Comparison of ENCODE assay signal across 8 mouse cellular contexts in genomic region chr11:54100045-54100691, GRCm38 (mm10). TPM values are rescaled to one million over a fixed set of nuclear protein-coding genes. Genes with fewer than 3 reads are reported as not detected.
DNase-seq lines count a peak whose midpoint lies in the region; ATAC-seq and TF ChIP-seq lines count a peak whose summit lies in the region.

Gene P4ha2 (plus strand): TSS chr11:54100095.

- peak within 1 kb of the TSS; percentile 56 for H3K4me3 ChIP-seq in cerebellum, adult 2 months (replicated peaks; ENCODE audit: insufficient read depth, low read depth, low read length)
- peak within 1 kb of the TSS; percentile 84 for H3K4me3 ChIP-seq in E14TG2a.4 (replicated peaks; ENCODE audit: low read length)
- H3K4me3 ChIP-seq in forebrain, embryonic 14.5 days (ENCODE audit: low read depth, low read length) = peak within 1 kb of the TSS; percentile 60
- peak within 1 kb of the TSS; percentile 58 for H3K4me3 ChIP-seq in hindbrain, embryonic 11.5 days (ENCODE audit: low read depth, low read length)
- H3K4me3 ChIP-seq in liver, embryonic 14.5 days (ENCODE audit: insufficient read depth in 1 of 2, low read depth in 2 of 2, low read length in 2 of 2) = peak within 1 kb of the TSS; percentile 33 to 50

- TF ChIP-seq EP300 in liver, embryonic 14.5 days (IDR thresholded peaks at IDR 0.05; ENCODE audit: low read depth) = no peak

- peak within 1 kb of the TSS; percentile 99 for H3K4me2 ChIP-seq in forebrain, embryonic 14.5 days (ENCODE audit: low read length)
- peak within 1 kb of the TSS; percentile 97 for H3K4me2 ChIP-seq in hindbrain, embryonic 11.5 days (replicated peaks; ENCODE audit: low read depth, low read length)
- peak within 1 kb of the TSS; percentile 74 for H3K4me2 ChIP-seq in liver, embryonic 14.5 days (ENCODE audit: low read depth)

- no peak for DNase-seq in cerebellum, adult 2 months
- DNase-seq in cerebellum, adult 11 months = no peak
- DNase-seq in forebrain, embryonic 14.5 days (ENCODE audit: low spot score) = no peak
- DNase-seq in hindbrain, embryonic 11.5 days (ENCODE audit: low spot score) = no peak
- DNase-seq in liver, embryonic 14.5 days (ENCODE audit: low read depth in 3 of 3, low spot score in 3 of 3) = no peak
- DNase-seq in urinary bladder, postnatal 25 days (ENCODE audit: low spot score) = no peak

- H3K27ac ChIP-seq in cerebellum, adult 2 months (ENCODE audit: insufficient read depth, low read length) = no peak within 1 kb of the TSS
- H3K27ac ChIP-seq in forebrain, embryonic 14.5 days (ENCODE audit: low read depth, low read length) = no peak within 1 kb of the TSS
- H3K27ac ChIP-seq in hindbrain, embryonic 11.5 days (ENCODE audit: low read depth, low read length) = no peak within 1 kb of the TSS
- no peak within 1 kb of the TSS for H3K27ac ChIP-seq in liver, embryonic 14.5 days

- H3K36me3 ChIP-seq in E14TG2a.4 (ENCODE audit: insufficient read depth, low read length) = 0 out of 2 replicates have a peak, but pooled peaks cover 4% of the 10 kb centered on the region
- no peaks in the 10 kb centered on the region for H3K36me3 ChIP-seq in forebrain, embryonic 14.5 days (ENCODE audit: control insufficient read depth, insufficient read depth, low read length)
- H3K36me3 ChIP-seq in hindbrain, embryonic 11.5 days (ENCODE audit: control insufficient read depth, insufficient read depth, low read length) = no peaks in the 10 kb centered on the region
- no peaks in the 10 kb centered on the region for H3K36me3 ChIP-seq in liver, embryonic 14.5 days (replicated peaks; ENCODE audit: control insufficient read depth, insufficient read depth, low read depth)

- TF ChIP-seq CTCF in cerebellum, adult 2 months (IDR thresholded peaks at IDR 0.05; ENCODE audit: borderline replicate concordance, insufficient read depth, low read depth, low read length) = no peak
- no peak for TF ChIP-seq CTCF in E14TG2a.4 (conservative IDR thresholded peaks at IDR 0.05; ENCODE audit: low read length)
- TF ChIP-seq CTCF in liver, embryonic 14.5 days (IDR thresholded peaks at IDR 0.05; ENCODE audit: low read depth) = no peak

- H3K27me3 ChIP-seq in cerebellum, adult 2 months (ENCODE audit: control insufficient read depth, insufficient read depth, low read length) = no peaks in the 10 kb centered on the region
- peaks cover 60% of the 10 kb centered on the region for H3K27me3 ChIP-seq in E14TG2a.4 (ENCODE audit: insufficient read depth, low read length)
- H3K27me3 ChIP-seq in forebrain, embryonic 14.5 days (replicated peaks; ENCODE audit: control insufficient read depth, insufficient read depth, low read length) = 0 out of 2 replicates have a peak, but pooled peaks cover 4% of the 10 kb centered on the region
- H3K27me3 ChIP-seq in hindbrain, embryonic 11.5 days (ENCODE audit: control insufficient read depth, insufficient read depth, low read length) = peaks cover 8% of the 10 kb centered on the region
- peaks cover 23% of the 10 kb centered on the region for H3K27me3 ChIP-seq in liver, embryonic 14.5 days (ENCODE audit: control insufficient read depth, insufficient read depth, low read length)

- no peaks in the 10 kb centered on the region for H3K9me3 ChIP-seq in E14TG2a.4 (ENCODE audit: low read length)
- H3K9me3 ChIP-seq in forebrain, embryonic 14.5 days (replicated peaks; ENCODE audit: control insufficient read depth, low read length) = no peaks in the 10 kb centered on the region
- no peaks in the 10 kb centered on the region for H3K9me3 ChIP-seq in hindbrain, embryonic 11.5 days (ENCODE audit: control insufficient read depth, low read length)
- H3K9me3 ChIP-seq in liver, embryonic 14.5 days (ENCODE audit: control insufficient read depth, low read length) = no peaks in the 10 kb centered on the region

- TF ChIP-seq POLR2A in cerebellum, adult 2 months (IDR thresholded peaks at IDR 0.05; ENCODE audit: borderline replicate concordance, insufficient read depth, low read length) = no peak

- peak within 1 kb of the TSS; percentile 74 for H3K9ac ChIP-seq in forebrain, embryonic 14.5 days (ENCODE audit: low read length)
- H3K9ac ChIP-seq in hindbrain, embryonic 11.5 days (ENCODE audit: low read depth, low read length) = peak within 1 kb of the TSS; percentile 65
- no peak within 1 kb of the TSS for H3K9ac ChIP-seq in liver, embryonic 14.5 days (replicated peaks)

- peak; percentile 41 for ATAC-seq in forebrain, embryonic 14.5 days
- peak; percentile 4; the same call in 1 of the 2 replicates for ATAC-seq in hindbrain, embryonic 11.5 days (ENCODE audit: low FRiP score)
- no peak for ATAC-seq in liver, embryonic 14.5 days (ENCODE audit: insufficient read depth)
- no peak for ATAC-seq in megakaryocyte progenitor cell, adult 5-6 weeks (replicated peaks; ENCODE audit: poor library complexity)

- WGBS in cerebellum, adult 2 months = 51% methylated on average over 10 of the region's 10 CpGs
- WGBS in forebrain, embryonic 14.5 days = 52% methylated on average over 10 of the region's 10 CpGs
- WGBS in hindbrain, embryonic 11.5 days = 50% methylated on average over 10 of the region's 10 CpGs
- WGBS in liver, embryonic 14.5 days (ENCODE audit: insufficient replicate concordance) = 39% methylated on average over 10 of the region's 10 CpGs

- H3K4me1 ChIP-seq in cerebellum, adult 2 months (ENCODE audit: control insufficient read depth, insufficient read depth, low read length) = no peaks in the 10 kb centered on the region
- H3K4me1 ChIP-seq in E14TG2a.4 (replicated peaks; ENCODE audit: low read depth, low read length) = peaks cover 17% of the 10 kb centered on the region
- H3K4me1 ChIP-seq in forebrain, embryonic 14.5 days (ENCODE audit: control insufficient read depth, insufficient read depth, low read length) = peaks cover 7% of the 10 kb centered on the region; the same call in 1 of the 2 replicates
- peaks cover 7% of the 10 kb centered on the region; the same call in 1 of the 2 replicates for H3K4me1 ChIP-seq in hindbrain, embryonic 11.5 days (replicated peaks; ENCODE audit: control insufficient read depth, insufficient read depth, low read length)
- H3K4me1 ChIP-seq in liver, embryonic 14.5 days (replicated peaks; ENCODE audit: control insufficient read depth in 2 of 2, insufficient read depth in 2 of 2, low read length in 1 of 2) = peaks cover 0 to 4% of the 10 kb centered on the region in 2 experiments; a peak in 2 of 4 replicates

RNA-seq across cellular contexts. Expression of gene P4ha2, which starts in this region (rescaled TPM):
- polyA plus RNA-seq in cerebellum, adult 2 months (2012; rRNA removed) = 13.6 and 14.2 TPM in 2 replicates
- polyA plus RNA-seq in forebrain, embryonic 14.5 days (2014; fragmentation: Nextera tagmentation; extraction: Ambion mirVana) = 4.9 and 7.2 TPM in 2 replicates
- polyA plus RNA-seq in hindbrain, embryonic 11.5 days (2014; fragmentation: Nextera tagmentation; extraction: Ambion mirVana) = 18.2 and 20.3 TPM in 2 replicates
- polyA plus RNA-seq in liver, embryonic 14.5 days (2012; rRNA removed) = 1.4 and 1.7 TPM in 2 replicates
- 1.8 and 2.2 TPM in 2 replicates for polyA plus RNA-seq in liver, embryonic 14.5 days (2014; fragmentation: Nextera tagmentation; extraction: Ambion mirVana)
- total RNA-seq in megakaryocyte progenitor cell, adult 5-6 weeks (2015) = 0.05 and 0.15 TPM in 2 replicates
- total RNA-seq in megakaryocyte progenitor cell, adult 5-6 weeks (2017) = 0.21 and 0.44 TPM in 2 replicates

Comparison
In these comparisons a context has a peak if more than half of its experiments do, and no peak if none do; other contexts are left out.
1. ATAC-seq: peak in forebrain, embryonic 14.5 days (single experiment) and hindbrain, embryonic 11.5 days (single experiment); none in liver, embryonic 14.5 days (single experiment) and megakaryocyte progenitor cell, adult 5-6 weeks (single experiment).
2. Peak in every context shown above with its lines, with median percentiles within 50 percentile points of each other: H3K4me3 ChIP-seq and H3K4me2 ChIP-seq.